Mouse (Mus musculus): ENCODE results near the gene Lap3. TPM values are rescaled to one million over a fixed set of nuclear protein-coding genes. Genes with fewer than 3 reads are reported as not detected.
A peak's percentile ranks its signal among the peaks of the same experiment; 100 is the strongest.

Lap3 gene
- polyA plus RNA-seq (2017; shearing (Covaris generic)), result 10 to 100 TPM; 20.4 to 26.9 (median 24.0) TPM

- ATAC-seq, result peak; percentile 92
These were observed at the start of gene Lap3 for GRCm38 (mm10) chr5:45493191-45494092. Gene Lap3 (plus strand): TSS chr5:45493374.

GRCm38 (mm10) chr5:45444130-45444832, 48.9 kb upstream of the Lap3 start:
- no peak for ATAC-seq

GRCm38 (mm10) chr5:45448676-45449075, 44.5 kb upstream of the Lap3 start:
- no peak for ATAC-seq

- no peak for ATAC-seq
These were observed 44.0 kb upstream of the Lap3 start for GRCm38 (mm10) chr5:45449206-45449605.

GRCm38 (mm10) chr5:45449831-45450716, 43.1 kb upstream of the Lap3 start, which contains the start of gene Qdpr:
Gene Qdpr (minus strand): TSS chr5:45450236.
- peak; percentile 93 for ATAC-seq

GRCm38 (mm10) chr5:45453451-45453850, 39.7 kb upstream of the Lap3 start, which contains the start of gene Clrn2:
Gene Clrn2 (plus strand): TSS chr5:45453751.
- ATAC-seq, result no peak

- ATAC-seq, result no peak
These were observed 38.7 kb upstream of the Lap3 start for GRCm38 (mm10) chr5:45454456-45454855.

- no peak for ATAC-seq
These were observed 20.2 kb upstream of the Lap3 start for GRCm38 (mm10) chr5:45472880-45473450.

GRCm38 (mm10) chr5:45473521-45473920, 19.7 kb upstream of the Lap3 start:
- no peak for ATAC-seq

GRCm38 (mm10) chr5:45474215-45474614, 19.0 kb upstream of the Lap3 start:
- peak; percentile 81 for ATAC-seq

- no peak for ATAC-seq
These were observed 18.4 kb upstream of the Lap3 start for GRCm38 (mm10) chr5:45474758-45475157.

- ATAC-seq, result no peak
These were observed 17.4 kb upstream of the Lap3 start for GRCm38 (mm10) chr5:45475771-45476170.

- no peak for ATAC-seq
These were observed 16.9 kb upstream of the Lap3 start for GRCm38 (mm10) chr5:45476288-45476687.

GRCm38 (mm10) chr5:45477601-45478000, 15.6 kb upstream of the Lap3 start:
- no peak for ATAC-seq

- ATAC-seq, result no peak
These were observed 13.1 kb upstream of the Lap3 start for GRCm38 (mm10) chr5:45480066-45480465.

GRCm38 (mm10) chr5:45481125-45481524, 12.0 kb upstream of the Lap3 start:
- ATAC-seq, result no peak

GRCm38 (mm10) chr5:45482607-45483006, 10.6 kb upstream of the Lap3 start:
- ATAC-seq, result no peak

GRCm38 (mm10) chr5:45483654-45484053, 9.5 kb upstream of the Lap3 start:
- ATAC-seq, result no peak

- ATAC-seq, result no peak
These were observed 1.4 kb upstream of the Lap3 start for GRCm38 (mm10) chr5:45491776-45492175.

- no peak for ATAC-seq
These were observed 1.1 kb downstream of the Lap3 start for GRCm38 (mm10) chr5:45494093-45494755.

GRCm38 (mm10) chr5:45495429-45495975, 2.3 kb downstream of the Lap3 start:
- no peak for ATAC-seq
